Mouse (Mus musculus) hindbrain, embryonic 11.5 days (tissue): Measurements from ENCODE around the gene Ereg. TPM values are rescaled to one million over a fixed set of nuclear protein-coding genes. Genes with fewer than 3 reads are reported as not detected.

ENCODE experiments used
- ATAC-seq: fragments of 200-750 bp; cut with Nextera tagmentation; 2 replicates; pipeline ENCODE4 v1.8.0; 2017; ENCODE audit warnings: mild to moderate bottlenecking, moderate TSS enrichment, moderate library complexity; ENCODE audit not compliant: low FRiP score
- DNase-seq: peaks from one replicate; pipeline ENCODE4 v3.0.0-alpha.2; 2015; ENCODE audit warnings: low spot score
- H3K27ac ChIP-seq: fragments of 300-500 bp; sonication (generic); 2 replicates; pipeline ENCODE4 v1.5.1; 2014; ENCODE audit warnings: mild to moderate bottlenecking, low read depth, low read length
- H3K27me3 ChIP-seq: fragments of 300-500 bp; sonication (generic); 2 replicates; pipeline ENCODE4 v1.6.1; 2014; ENCODE audit warnings: mild to moderate bottlenecking, low read length, moderate library complexity, mixed read lengths; ENCODE audit not compliant: control insufficient read depth, insufficient read depth
- H3K36me3 ChIP-seq: fragments of 300-500 bp; sonication (generic); 2 replicates; pipeline ENCODE4 v1.6.1; 2014; ENCODE audit warnings: mild to moderate bottlenecking, low read length, moderate library complexity, mixed read lengths; ENCODE audit not compliant: control insufficient read depth, insufficient read depth
- H3K4me1 ChIP-seq: fragments of 300-500 bp; sonication (generic); replicated peaks from 2 replicates; pipeline ENCODE4 v1.6.1; 2014; ENCODE audit warnings: low read length, mixed read lengths; ENCODE audit not compliant: control insufficient read depth, insufficient read depth
- H3K4me2 ChIP-seq: fragments of 300-500 bp; sonication (generic); replicated peaks from 2 replicates; pipeline ENCODE4 v1.6.1; 2014; ENCODE audit warnings: mild to moderate bottlenecking, low read depth, low read length
- H3K4me3 ChIP-seq: fragments of 300-500 bp; sonication (generic); 2 replicates; pipeline ENCODE4 v1.5.1; 2014; ENCODE audit warnings: low read depth, low read length
- H3K9ac ChIP-seq: fragments of 300-500 bp; sonication (generic); 2 replicates; pipeline ENCODE4 v1.6.1; 2014; ENCODE audit warnings: low read depth, low read length
- H3K9me3 ChIP-seq: fragments of 300-500 bp; sonication (generic); 2 replicates; pipeline ENCODE4 v1.6.1; 2016; ENCODE audit warnings: low read length; ENCODE audit not compliant: control insufficient read depth
- WGBS: fragments of 180-500 bp; shearing (Covaris S2); extraction: QIAGEN DNeasy Blood & Tissue Kit; methylation state at CpG from one replicate; pipeline ENCODE4 v1.1.7; 2014; 5-methylcytosine and 5-hydroxymethylcytosine counted together
- polyA plus RNA-seq: library from polyadenylated mRNA; unstranded; fragments of >200 nt; fragmentation: Nextera tagmentation; extraction: Ambion mirVana; gene quantifications from 2 replicates; pipeline ENCODE4 v1.2.1, GENCODE M21; 2014

Ereg gene
- not detected in 2 replicates for polyA plus RNA-seq

GRCm38 (mm10) chr5:91074450-91074950 lies at the start of gene Ereg:
TSS of gene Ereg (plus strand) at chr5:91074622.
- WGBS, result 2% methylated on average over 25 of the region's 25 CpGs
- H3K9ac ChIP-seq, result 0 out of 2 replicates have a peak within 1 kb of the TSS, but pooled peaks have one; percentile 1

GRCm38 (mm10) chr5:91027164-91027563 lies 47.3 kb upstream of the Ereg start, which contains the start of gene Epgn:
TSS of gene Epgn (plus strand) at chr5:91027464.
- ATAC-seq, result no peak
- Histone ChIP-seq H3K36me3 (no peaks in the 10 kb centered on the region), H3K9ac (no peak within 1 kb of the TSS), H3K4me2 (no peak within 1 kb of the TSS), H3K27ac (no peak within 1 kb of the TSS), H3K4me1 (no peaks in the 10 kb centered on the region), H3K27me3 (no peaks in the 10 kb centered on the region), H3K9me3 (no peaks in the 10 kb centered on the region), H3K4me3 (no peak within 1 kb of the TSS)
- WGBS, result 88% methylated on average over 6 of the region's 6 CpGs
- DNase-seq, result no peak

More at GRCm38 (mm10) chr5:91074450-91074950, at the start of gene Ereg:
- Histone ChIP-seq H3K36me3 (no peaks in the 10 kb centered on the region), H3K4me1 (no peaks in the 10 kb centered on the region; the same call in 1 of the 2 replicates), H3K27me3 (no peaks in the 10 kb centered on the region; the same call in 1 of the 2 replicates), H3K27ac (no peak within 1 kb of the TSS), H3K4me2 (peak within 1 kb of the TSS; percentile 54), H3K4me3 (peak within 1 kb of the TSS; percentile 27), H3K9me3 (no peaks in the 10 kb centered on the region)
- ATAC-seq (peak; percentile 75), DNase-seq (peak; percentile 43)

GRCm38 (mm10) chr5:91027840-91028239 lies 46.6 kb upstream of the Ereg start:
- H3K4me3 ChIP-seq, result no peak overlapping the region

GRCm38 (mm10) chr5:91030629-91031028 lies 43.8 kb upstream of the Ereg start:
- Histone ChIP-seq H3K4me2 (no peak overlapping the region), H3K4me1 (no peaks in the 10 kb centered on the region), H3K9me3 (no peaks in the 10 kb centered on the region), H3K9ac (no peak overlapping the region), H3K27me3 (no peaks in the 10 kb centered on the region), H3K4me3 (no peak overlapping the region), H3K27ac (no peak overlapping the region), H3K36me3 (no peaks in the 10 kb centered on the region)
- 95% methylated on average over 2 of the region's 2 CpGs for WGBS
- ATAC-seq (no peak), DNase-seq (no peak)

More at GRCm38 (mm10) chr5:91027840-91028239, 46.6 kb upstream of the Ereg start:
- Histone ChIP-seq H3K27ac (no peak overlapping the region), H3K36me3 (no peaks in the 10 kb centered on the region), H3K9ac (no peak overlapping the region), H3K4me2 (no peak overlapping the region), H3K4me1 (no peaks in the 10 kb centered on the region), H3K9me3 (no peaks in the 10 kb centered on the region), H3K27me3 (no peaks in the 10 kb centered on the region)
- WGBS, result 68% methylated on average over 1 of the region's 1 CpGs
- ATAC-seq (no peak), DNase-seq (no peak)

GRCm38 (mm10) chr5:91035341-91035740 lies 39.1 kb upstream of the Ereg start:
- ATAC-seq (no peak), DNase-seq (no peak)
- Histone ChIP-seq H3K9me3 (no peaks in the 10 kb centered on the region), H3K36me3 (no peaks in the 10 kb centered on the region), H3K27me3 (no peaks in the 10 kb centered on the region), H3K4me1 (no peaks in the 10 kb centered on the region), H3K27ac (no peak overlapping the region), H3K4me2 (no peak overlapping the region), H3K9ac (no peak overlapping the region), H3K4me3 (no peak overlapping the region)
- 90% methylated on average over 2 of the region's 2 CpGs for WGBS

GRCm38 (mm10) chr5:91036628-91037027 lies 37.8 kb upstream of the Ereg start:
- Histone ChIP-seq H3K4me2 (no peak overlapping the region), H3K27me3 (no peaks in the 10 kb centered on the region), H3K4me3 (no peak overlapping the region), H3K27ac (no peak overlapping the region), H3K36me3 (no peaks in the 10 kb centered on the region), H3K9ac (no peak overlapping the region), H3K9me3 (no peaks in the 10 kb centered on the region), H3K4me1 (no peaks in the 10 kb centered on the region)
- no peak for DNase-seq
- no peak for ATAC-seq
- WGBS, result 94% methylated on average over 4 of the region's 4 CpGs

GRCm38 (mm10) chr5:91037756-91038155 lies 36.7 kb upstream of the Ereg start:
- Histone ChIP-seq H3K36me3 (no peaks in the 10 kb centered on the region), H3K4me3 (no peak overlapping the region), H3K27ac (no peak overlapping the region), H3K9me3 (no peaks in the 10 kb centered on the region), H3K4me1 (no peaks in the 10 kb centered on the region), H3K4me2 (no peak overlapping the region), H3K27me3 (no peaks in the 10 kb centered on the region), H3K9ac (no peak overlapping the region)
- ATAC-seq, result no peak
- DNase-seq, result no peak
- WGBS, result 78% methylated on average over 2 of the region's 2 CpGs

GRCm38 (mm10) chr5:91038547-91038946 lies 35.9 kb upstream of the Ereg start:
- Histone ChIP-seq H3K4me1 (no peaks in the 10 kb centered on the region), H3K36me3 (no peaks in the 10 kb centered on the region), H3K9ac (no peak overlapping the region), H3K27me3 (no peaks in the 10 kb centered on the region), H3K4me2 (no peak overlapping the region), H3K4me3 (no peak overlapping the region), H3K27ac (no peak overlapping the region), H3K9me3 (no peaks in the 10 kb centered on the region)
- no peak for ATAC-seq
- 27% methylated on average over 2 of the region's 2 CpGs for WGBS
- DNase-seq, result no peak

- Histone ChIP-seq H3K9me3 (no peaks in the 10 kb centered on the region), H3K4me2 (no peak overlapping the region), H3K36me3 (no peaks in the 10 kb centered on the region), H3K4me3 (no peak overlapping the region), H3K4me1 (no peaks in the 10 kb centered on the region), H3K27ac (no peak overlapping the region), H3K27me3 (no peaks in the 10 kb centered on the region), H3K9ac (no peak overlapping the region)
- WGBS, result 84% methylated on average over 2 of the region's 2 CpGs
- ATAC-seq (no peak), DNase-seq (no peak)
These were observed 35.5 kb upstream of the Ereg start for GRCm38 (mm10) chr5:91038963-91039362.
